Mouse (Mus musculus) NIH3T3 (cell line): ENCODE measurements around the gene Rhox10.
"Not testable (repeated sequence)": the region's sequence is repeated elsewhere in the genome, so short reads cannot be mapped to it uniquely, and the experiment has no call there.

Experiments used
- DNase-seq: peaks from one replicate; pipeline ENCODE4 v3.0.0-alpha.2; 2012; ENCODE audit warnings: low read depth

Rhox10 gene

DNA sequence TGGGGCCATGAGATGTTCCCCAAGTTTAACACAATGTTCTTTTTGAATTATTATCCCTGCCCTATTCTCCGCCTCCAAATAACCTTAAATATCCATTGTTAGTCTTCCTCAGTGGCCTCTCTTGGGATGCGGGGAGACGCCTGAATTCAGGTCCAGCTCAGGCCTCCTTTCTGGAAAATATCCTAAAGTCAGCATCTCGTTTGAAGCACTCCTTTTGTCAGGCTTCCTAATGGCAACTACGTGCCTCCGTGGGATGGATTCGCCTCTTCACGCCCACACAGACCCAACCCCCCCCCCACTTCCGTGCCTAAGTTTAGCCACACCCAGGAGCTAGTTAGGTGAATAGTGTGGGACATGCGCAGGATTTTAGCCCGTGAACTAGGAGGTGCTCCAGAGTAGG, at the start of gene Rhox10:
TSS of gene Rhox10 (plus strand) at position 301 of the 400 bp plus-strand sequence.
- no peak for DNase-seq

DNA sequence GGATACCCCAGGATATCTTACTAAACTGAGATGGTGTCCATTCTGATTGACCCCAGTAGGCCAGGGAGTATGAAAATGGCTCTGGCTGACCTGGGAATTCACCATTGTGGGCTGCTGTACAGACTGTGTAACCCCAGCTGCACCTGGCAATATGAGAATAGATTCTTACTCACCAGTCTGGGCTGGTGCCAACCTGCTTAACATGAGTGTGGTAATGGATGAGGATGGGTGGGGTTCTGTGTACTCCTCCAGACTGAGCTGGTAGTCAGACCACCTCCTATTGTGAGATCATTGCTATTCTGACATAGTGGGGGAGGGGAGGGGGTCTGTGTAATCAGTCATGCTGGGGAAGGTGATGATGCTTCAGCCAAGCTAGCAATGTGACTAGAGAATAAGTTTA, 47.7 kb upstream of the Rhox10 start, which contains the start of gene Btg1-ps1:
TSS of gene Btg1-ps1 (minus strand) at position 219 of the 400 bp plus-strand sequence.
- peak; percentile 3 for DNase-seq

DNA sequence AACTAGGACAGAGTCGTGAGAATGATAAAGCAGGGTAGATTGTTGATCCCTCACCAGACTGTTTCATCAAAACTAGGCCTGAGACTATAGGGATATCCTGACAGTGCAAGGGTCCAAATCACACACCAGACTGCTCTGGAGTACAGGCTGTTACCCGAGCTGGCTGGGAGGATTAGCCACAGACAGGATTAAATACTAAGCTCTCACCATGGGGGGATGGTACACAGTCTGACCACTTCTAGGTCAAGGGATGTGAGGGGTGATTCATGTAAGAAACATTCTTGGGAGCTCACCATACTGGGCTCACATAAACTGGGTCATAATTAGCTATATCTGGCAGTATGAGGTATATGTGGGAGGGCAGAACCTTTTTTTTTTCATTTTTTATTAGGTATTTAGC, 32.4 kb upstream of the Rhox10 start:
- no peak for DNase-seq

DNA sequence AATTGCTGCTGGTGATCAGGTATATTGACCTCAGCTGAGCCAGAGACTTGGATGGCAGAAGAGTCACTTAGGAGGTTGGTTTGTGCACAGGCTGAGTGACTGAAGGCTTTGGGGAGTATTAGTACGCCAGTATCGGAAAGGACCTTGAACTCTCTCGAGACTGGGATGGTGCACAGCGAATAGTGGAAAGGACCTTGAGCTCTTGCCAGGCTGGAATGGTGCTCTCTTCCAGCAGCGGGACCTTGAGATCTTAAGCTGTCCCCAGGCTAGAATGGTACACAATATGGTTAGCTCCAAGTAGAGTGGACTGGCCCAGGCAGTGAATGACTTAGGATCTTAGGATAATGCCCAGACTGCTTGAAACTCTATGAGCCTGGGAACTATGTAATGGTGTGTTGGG, 26.6 kb upstream of the Rhox10 start:
- DNase-seq = no peak

DNA sequence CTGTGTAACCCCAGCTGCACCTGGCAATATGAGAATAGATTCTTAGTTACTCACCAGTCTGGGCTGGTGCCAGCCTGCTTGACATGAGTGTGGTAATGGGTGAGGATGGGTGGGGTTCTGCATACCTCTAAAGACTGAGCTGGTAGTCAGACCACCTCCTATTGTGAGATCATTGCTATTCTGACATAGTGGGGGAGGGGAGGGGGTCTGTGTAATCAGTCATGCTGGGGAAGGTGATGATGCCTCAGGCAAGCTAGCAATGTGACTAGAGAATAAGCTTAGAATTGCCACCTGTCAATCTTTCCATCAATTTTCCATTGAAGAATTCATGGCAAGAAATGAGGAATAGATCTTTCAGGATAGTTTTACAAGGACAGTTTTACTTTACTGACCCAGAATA, 23.3 kb upstream of the Rhox10 start, which contains the start of gene Btg1-ps2:
TSS of gene Btg1-ps2 (minus strand) at position 101 of the 400 bp plus-strand sequence.
- not testable (repeated sequence) for DNase-seq

DNA sequence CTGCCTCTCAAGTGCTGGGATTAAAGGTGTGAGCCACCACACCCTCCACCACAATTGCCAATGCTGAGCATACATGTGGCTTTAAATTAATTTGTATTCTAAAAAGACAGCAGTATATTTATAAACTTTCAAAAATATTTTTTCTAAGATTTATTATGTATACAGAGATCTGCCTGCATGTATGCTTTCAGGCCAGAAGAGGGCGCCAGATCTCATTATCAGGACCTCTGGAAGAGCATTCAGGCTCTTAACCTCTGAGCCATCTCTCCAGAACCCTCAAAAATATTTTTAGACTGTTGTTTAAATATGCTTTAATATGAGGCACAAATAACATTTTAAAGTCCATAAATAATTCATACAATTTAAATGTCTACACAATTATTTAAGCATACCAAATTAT, 4.7 kb upstream of the Rhox10 start:
- peak; percentile 56 for DNase-seq

DNA sequence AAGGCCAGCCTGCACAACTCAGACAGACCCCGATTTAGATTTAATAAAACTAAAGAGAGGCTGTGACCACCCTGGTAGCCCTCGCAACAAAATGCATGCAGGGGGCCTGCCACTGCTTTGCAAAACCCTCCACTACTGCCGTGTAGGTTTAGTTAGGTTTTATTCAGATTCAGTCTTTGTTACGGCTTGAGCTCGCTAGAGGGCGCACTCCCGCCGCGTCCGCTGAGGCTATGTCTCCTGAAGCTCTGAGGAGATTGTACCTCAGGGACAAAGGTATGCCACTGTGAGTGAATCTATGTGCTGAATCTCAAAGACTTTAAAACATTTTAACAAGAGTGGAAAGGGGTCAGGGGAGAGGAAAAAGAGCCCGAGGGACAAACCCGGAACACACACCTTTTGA, 18.0 kb downstream of the Rhox10 start:
- peak; percentile 50 for DNase-seq

DNA sequence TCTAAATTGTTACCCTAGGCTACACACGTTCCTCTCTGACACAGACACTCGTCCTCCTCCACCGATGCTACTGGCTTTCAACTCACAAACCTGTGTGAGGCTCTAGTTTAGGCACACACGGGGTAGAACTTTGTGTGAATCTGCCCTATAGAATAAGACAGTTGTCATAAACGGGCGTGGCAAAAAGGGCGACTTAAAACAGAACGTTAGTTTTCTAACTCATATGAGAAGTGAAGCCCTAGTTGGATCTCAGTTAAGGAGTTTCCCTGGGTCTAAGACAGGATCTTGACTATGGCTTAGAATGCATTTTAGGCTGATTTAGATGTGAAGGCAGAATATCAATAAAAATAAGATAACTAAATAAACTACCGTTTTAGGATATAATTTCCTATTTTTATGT, 18.8 kb downstream of the Rhox10 start, which contains the start of gene Rhox11:
TSS of gene Rhox11 (minus strand) at position 101 of the 400 bp plus-strand sequence.
- DNase-seq = no peak

DNA sequence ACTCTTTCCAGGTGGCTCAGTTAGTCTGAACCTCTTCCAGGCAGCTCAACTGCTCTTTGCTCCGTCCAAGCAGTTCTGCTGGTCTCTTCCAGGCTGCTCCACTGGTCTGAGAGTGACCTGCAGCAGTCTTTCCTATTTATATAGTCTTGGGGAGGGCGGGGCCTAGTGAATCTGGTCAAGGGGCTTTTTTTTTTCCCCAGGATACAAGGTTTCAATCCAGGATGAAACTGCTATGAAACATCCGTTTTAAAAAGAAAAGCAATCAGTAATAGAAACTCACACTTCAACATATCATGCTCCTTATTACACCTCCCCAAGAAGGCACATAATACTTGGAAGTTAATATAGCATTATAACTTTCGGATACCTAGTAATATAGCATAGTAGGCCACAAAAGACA, 44.5 kb downstream of the Rhox10 start, which contains the start of gene Rhox12:
TSS of gene Rhox12 (minus strand) at position 101 of the 400 bp plus-strand sequence.
- no peak for DNase-seq

DNA sequence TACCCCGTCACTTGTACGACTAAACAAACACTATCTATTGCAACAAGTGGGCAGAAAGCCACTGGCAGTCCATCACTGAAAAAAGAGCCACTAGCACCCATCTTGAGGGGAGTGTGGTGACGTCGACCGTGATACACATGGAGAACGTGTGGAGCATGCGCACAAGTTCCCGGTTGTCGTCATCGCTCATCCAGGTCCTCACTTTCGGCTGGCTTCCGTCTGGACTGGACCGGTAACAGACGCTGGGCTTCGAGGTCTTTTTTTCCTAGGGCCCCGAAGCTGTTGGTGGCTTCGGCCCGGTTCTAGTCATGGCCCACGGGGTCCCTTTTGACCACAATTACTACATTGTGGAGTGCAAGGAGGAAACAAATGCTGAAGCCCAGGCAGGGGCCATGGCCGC, 54.7 kb downstream of the Rhox10 start, which contains the start of gene Rhox13:
TSS of gene Rhox13 (plus strand) at position 238 of the 400 bp plus-strand sequence.
- DNase-seq = no peak
